Mouse (Mus musculus): Measurements from ENCODE around the gene Krt73. TPM values are rescaled to one million over a fixed set of nuclear protein-coding genes. Genes with fewer than 3 reads are reported as not detected.
A peak's percentile ranks its signal among the peaks of the same experiment; 100 is the strongest.

Krt73 gene
- 0.27 and 0.34 TPM in 2 replicates for polyA plus RNA-seq (2016; fragmentation: Nextera tagmentation; extraction: Ambion mirVana)

DNA sequence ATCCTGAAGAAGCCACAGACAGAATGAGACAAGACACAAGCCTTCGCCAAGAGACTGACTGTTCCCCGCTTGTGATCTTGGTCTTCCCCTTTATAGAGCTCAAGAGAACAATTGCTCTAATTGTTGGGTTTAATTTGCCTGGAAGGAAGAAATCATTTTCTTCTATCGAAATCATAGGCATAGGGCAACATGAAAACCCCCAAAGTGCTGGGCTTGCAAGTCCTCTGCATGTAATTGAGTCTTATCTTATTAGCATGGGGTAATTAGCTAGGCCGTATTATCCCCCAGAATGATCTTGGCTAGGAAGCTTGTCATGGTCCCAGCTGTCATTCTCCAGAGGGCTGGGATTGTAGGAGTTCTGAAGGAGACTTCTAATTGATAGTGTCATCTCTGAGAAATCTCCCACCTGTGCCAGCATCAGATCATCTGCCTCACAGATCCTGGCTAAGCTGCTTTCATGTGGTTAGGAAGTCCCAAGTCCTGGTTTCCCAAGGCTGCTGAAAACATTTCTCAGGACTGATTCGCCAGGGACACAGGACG lies at the start of gene Krt73:
TSS of gene Krt73 (minus strand) at position 51 of the 540 bp plus-strand sequence.
- WGBS: 72% methylated on average over 6 of the region's 6 CpGs
- Histone ChIP-seq H3K9ac (no peak within 1 kb of the TSS), H3K4me1 (peaks cover 3% of the 10 kb centered on the region; the same call in 1 of the 2 replicates), H3K4me3 (no peak within 1 kb of the TSS), H3K9me3 (no peaks in the 10 kb centered on the region), H3K27ac (no peak within 1 kb of the TSS), H3K4me2 (replicated peaks) (no peak within 1 kb of the TSS), H3K36me3 (no peaks in the 10 kb centered on the region), H3K27me3 (replicated peaks) (no peaks in the 10 kb centered on the region)
- ATAC-seq (ENCODE audit: low FRiP score, low read depth): no peak

DNA sequence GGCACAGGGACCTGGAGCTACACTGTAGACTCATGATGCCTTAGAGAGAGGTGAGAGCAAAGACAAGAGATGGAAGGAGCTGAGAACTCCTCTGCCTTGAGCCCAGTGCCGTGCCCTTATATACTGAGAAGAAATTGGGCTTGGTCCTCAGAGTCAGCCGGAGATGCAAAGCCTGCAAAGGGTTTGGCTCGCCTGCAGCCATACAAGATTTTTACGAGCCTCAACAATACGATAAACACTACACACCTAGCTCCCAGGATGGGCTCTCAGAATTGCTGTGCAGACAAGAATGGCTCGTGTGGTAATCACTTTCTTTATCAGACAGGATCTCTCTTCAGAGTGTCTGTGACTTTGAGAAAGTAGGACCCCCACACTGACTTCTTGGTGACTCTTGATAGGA lies 48.5 kb upstream of the Krt73 start, which contains the start of gene Krt1:
TSS of gene Krt1 (minus strand) at position 101 of the 400 bp plus-strand sequence.
- Histone ChIP-seq H3K4me3 (no peak within 1 kb of the TSS), H3K27ac (no peak within 1 kb of the TSS), H3K4me1 (no peaks in the 10 kb centered on the region), H3K27me3 (replicated peaks) (peaks cover 8% of the 10 kb centered on the region), H3K36me3 (no peaks in the 10 kb centered on the region), H3K9ac (no peak within 1 kb of the TSS), H3K4me2 (replicated peaks) (no peak within 1 kb of the TSS), H3K9me3 (no peaks in the 10 kb centered on the region)
- ATAC-seq (ENCODE audit: low FRiP score, low read depth): no peak
- 84% methylated on average over 6 of the region's 6 CpGs for WGBS

DNA sequence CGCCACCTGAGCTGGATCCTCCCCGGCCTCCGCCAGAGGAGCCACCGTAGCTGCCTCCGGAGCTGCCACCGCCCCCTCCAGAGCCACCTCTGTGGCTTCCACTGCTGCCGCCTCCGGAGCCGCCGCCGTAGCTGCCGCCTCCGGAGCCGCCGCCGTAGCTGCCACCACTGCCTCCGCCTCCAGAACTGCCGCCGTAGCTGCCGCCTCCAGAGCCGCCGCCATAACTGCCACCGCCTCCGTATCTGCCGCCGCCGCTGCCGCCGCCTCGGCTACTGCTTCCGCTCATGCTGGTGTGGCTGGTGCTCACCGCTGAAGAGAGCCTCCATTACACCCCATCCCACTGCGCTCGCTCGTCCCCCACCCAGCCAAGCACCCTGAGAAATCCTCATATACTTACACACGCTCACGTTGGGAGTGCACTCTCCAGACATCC lies 43.8 kb upstream of the Krt73 start:
- H3K36me3 ChIP-seq: no peaks in the 10 kb centered on the region
- peak; percentile 63; the same call in 1 of the 2 replicates for ATAC-seq (ENCODE audit: low FRiP score, low read depth)
- peaks cover 3% of the 10 kb centered on the region; the same call in 1 of the 2 replicates for H3K4me1 ChIP-seq
- peak overlapping the region; percentile 53 for H3K4me3 ChIP-seq
- no peak overlapping the region for H3K27ac ChIP-seq
- WGBS: 1% methylated on average over 37 of the region's 37 CpGs
- peak overlapping the region; percentile 70 for H3K9ac ChIP-seq
- H3K9me3 ChIP-seq: no peaks in the 10 kb centered on the region
- H3K27me3 ChIP-seq (replicated peaks): peaks cover 4% of the 10 kb centered on the region
- H3K4me2 ChIP-seq (replicated peaks): peak overlapping the region; percentile 81

DNA sequence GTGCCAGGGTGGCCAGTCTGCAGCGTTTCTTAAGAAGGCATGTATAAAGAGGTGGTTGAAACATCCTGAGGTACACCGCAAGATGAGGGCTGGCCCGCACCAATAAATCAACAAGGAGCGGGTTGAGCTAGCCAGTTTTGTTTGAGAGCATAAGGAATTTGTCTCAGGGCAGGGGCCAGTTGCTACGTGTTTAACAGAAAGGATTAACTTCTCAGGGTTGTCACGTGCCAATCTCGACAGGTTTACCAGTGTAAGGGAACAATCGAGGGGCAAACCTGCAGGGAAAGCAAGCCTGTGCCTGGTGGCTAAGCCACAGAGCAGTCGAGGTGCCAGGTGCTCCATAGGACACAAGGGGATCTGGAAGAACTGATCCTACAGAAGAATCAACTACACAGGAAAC lies 41.0 kb upstream of the Krt73 start:
- Histone ChIP-seq H3K4me3 (no peak overlapping the region), H3K9ac (no peak overlapping the region), H3K36me3 (no peaks in the 10 kb centered on the region), H3K9me3 (no peaks in the 10 kb centered on the region), H3K4me1 (peaks cover 3% of the 10 kb centered on the region; the same call in 1 of the 2 replicates), H3K27ac (no peak overlapping the region), H3K4me2 (replicated peaks) (no peak overlapping the region), H3K27me3 (replicated peaks) (peaks cover 4% of the 10 kb centered on the region; the same call in 1 of the 2 replicates)
- WGBS: 72% methylated on average over 9 of the region's 9 CpGs
- ATAC-seq (ENCODE audit: low FRiP score, low read depth): no peak

- ATAC-seq (ENCODE audit: low FRiP score, low read depth): no peak
- no peaks in the 10 kb centered on the region for H3K36me3 ChIP-seq
- H3K9ac ChIP-seq: no peak overlapping the region
- H3K27me3 ChIP-seq (replicated peaks): no peaks in the 10 kb centered on the region
- 68% methylated on average over 5 of the region's 5 CpGs for WGBS
- H3K4me3 ChIP-seq: no peak overlapping the region
- no peaks in the 10 kb centered on the region for H3K9me3 ChIP-seq
- H3K4me1 ChIP-seq: no peaks in the 10 kb centered on the region
- no peak overlapping the region for H3K27ac ChIP-seq
- H3K4me2 ChIP-seq (replicated peaks): no peak overlapping the region
These were observed 32.7 kb upstream of the Krt73 start for GRCm38 (mm10) chr15:101834784-101835328.

- no peak overlapping the region for H3K9ac ChIP-seq
- H3K27me3 ChIP-seq (replicated peaks): no peaks in the 10 kb centered on the region
- no peak overlapping the region for H3K4me2 ChIP-seq (replicated peaks)
- ATAC-seq (ENCODE audit: low FRiP score, low read depth): no peak
- WGBS: 54% methylated on average over 6 of the region's 6 CpGs
- H3K36me3 ChIP-seq: no peaks in the 10 kb centered on the region
- H3K9me3 ChIP-seq: no peaks in the 10 kb centered on the region
- no peak overlapping the region for H3K27ac ChIP-seq
- H3K4me3 ChIP-seq: no peak overlapping the region
- no peaks in the 10 kb centered on the region for H3K4me1 ChIP-seq
These were observed 31.0 kb upstream of the Krt73 start for GRCm38 (mm10) chr15:101833131-101833530.

DNA sequence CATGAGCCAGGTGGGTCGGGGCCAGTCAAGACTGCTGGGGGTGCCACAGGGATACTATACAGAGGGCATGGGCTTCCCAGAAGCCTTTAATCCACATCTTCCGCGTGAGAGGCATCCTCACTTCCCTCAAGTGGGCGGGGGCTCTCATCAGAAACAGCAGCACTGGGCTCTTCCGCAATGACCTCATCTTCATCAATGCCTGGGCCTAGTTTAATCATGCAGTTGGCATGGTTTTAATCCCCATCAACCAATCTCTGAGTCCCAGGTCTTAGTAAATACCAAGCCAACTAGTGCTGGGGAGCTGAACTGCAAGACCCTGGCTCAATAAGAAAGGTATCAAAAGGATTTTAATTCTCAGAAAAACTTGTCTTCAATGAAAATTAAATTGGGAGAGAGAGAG lies 27.3 kb upstream of the Krt73 start:
- Histone ChIP-seq H3K9ac (no peak overlapping the region), H3K4me3 (no peak overlapping the region), H3K27ac (no peak overlapping the region), H3K4me1 (no peaks in the 10 kb centered on the region), H3K27me3 (replicated peaks) (no peaks in the 10 kb centered on the region), H3K4me2 (replicated peaks) (no peak overlapping the region), H3K36me3 (no peaks in the 10 kb centered on the region), H3K9me3 (no peaks in the 10 kb centered on the region)
- no peak for ATAC-seq (ENCODE audit: low FRiP score, low read depth)
- 75% methylated on average over 5 of the region's 5 CpGs for WGBS

- no peaks in the 10 kb centered on the region for H3K4me1 ChIP-seq
- no peak overlapping the region for H3K4me2 ChIP-seq (replicated peaks)
- H3K9ac ChIP-seq: no peak overlapping the region
- WGBS: 42% methylated on average over 3 of the region's 3 CpGs
- no peaks in the 10 kb centered on the region for H3K9me3 ChIP-seq
- no peaks in the 10 kb centered on the region for H3K36me3 ChIP-seq
- no peak overlapping the region for H3K27ac ChIP-seq
- H3K4me3 ChIP-seq: no peak overlapping the region
- ATAC-seq (ENCODE audit: low FRiP score, low read depth): no peak
- H3K27me3 ChIP-seq (replicated peaks): no peaks in the 10 kb centered on the region
These were observed 19.6 kb upstream of the Krt73 start for GRCm38 (mm10) chr15:101821786-101822185.

GRCm38 (mm10) chr15:101817875-101818274 lies 15.7 kb upstream of the Krt73 start, which contains the start of gene Krt2:
Gene Krt2, minus strand, starts transcription at chr15:101818169.
- H3K9me3 ChIP-seq: no peaks in the 10 kb centered on the region
- no peak within 1 kb of the TSS for H3K4me3 ChIP-seq
- H3K4me2 ChIP-seq (replicated peaks): no peak within 1 kb of the TSS
- H3K4me1 ChIP-seq: no peaks in the 10 kb centered on the region
- H3K36me3 ChIP-seq: no peaks in the 10 kb centered on the region
- no peak within 1 kb of the TSS for H3K9ac ChIP-seq
- WGBS: 84% methylated on average over 16 of the region's 16 CpGs
- H3K27me3 ChIP-seq (replicated peaks): no peaks in the 10 kb centered on the region
- no peak within 1 kb of the TSS for H3K27ac ChIP-seq
- ATAC-seq (ENCODE audit: low FRiP score, low read depth): no peak

DNA sequence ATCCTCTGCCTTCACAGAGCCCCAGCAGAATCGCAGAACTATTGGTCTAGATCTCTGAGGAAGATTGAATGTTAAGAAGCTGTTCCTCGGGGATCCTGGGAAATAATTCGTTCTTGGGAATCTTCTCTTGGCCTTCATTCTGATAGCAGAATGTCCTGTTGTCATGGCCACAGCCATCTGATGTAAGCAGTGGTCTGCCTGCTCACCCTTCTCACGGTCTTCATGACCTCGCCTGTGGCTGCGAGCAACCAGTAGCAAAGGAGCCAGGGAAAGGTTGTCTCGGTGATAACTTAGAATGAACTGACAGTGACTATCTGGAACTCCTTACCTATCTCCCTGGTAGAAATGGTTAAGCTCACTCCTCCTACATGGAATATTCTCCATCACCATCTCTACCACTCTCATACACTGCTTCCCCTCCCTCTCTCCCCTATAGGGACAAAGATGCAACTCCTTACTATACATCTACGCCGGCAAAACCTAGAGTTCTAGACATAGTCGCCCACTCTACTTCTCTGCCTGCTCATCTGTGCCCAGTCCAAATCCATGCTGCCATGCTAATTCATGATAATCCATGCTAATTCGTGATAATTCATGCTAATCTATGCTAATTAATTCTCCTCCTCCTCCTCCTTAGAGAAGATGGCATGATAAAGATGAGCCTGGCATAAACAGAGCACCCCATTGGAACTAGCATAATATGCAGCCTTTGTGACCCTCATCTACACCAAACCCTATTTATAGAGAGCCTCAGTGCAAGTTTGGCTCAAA lies 1.1 kb upstream of the Krt73 start:
- ATAC-seq (ENCODE audit: low FRiP score, low read depth): peak; percentile 48; the same call in 1 of the 2 replicates
- H3K9me3 ChIP-seq: no peaks in the 10 kb centered on the region
- H3K36me3 ChIP-seq: no peaks in the 10 kb centered on the region
- H3K27ac ChIP-seq: no peak overlapping the region
- H3K27me3 ChIP-seq (replicated peaks): no peaks in the 10 kb centered on the region
- no peak overlapping the region for H3K9ac ChIP-seq
- no peak overlapping the region for H3K4me3 ChIP-seq
- 72% methylated on average over 11 of the region's 11 CpGs for WGBS
- H3K4me1 ChIP-seq: peaks cover 3% of the 10 kb centered on the region; the same call in 1 of the 2 replicates
- H3K4me2 ChIP-seq (replicated peaks): no peak overlapping the region

- Histone ChIP-seq H3K4me3 (no peak overlapping the region), H3K4me1 (no peaks in the 10 kb centered on the region), H3K4me2 (replicated peaks) (no peak overlapping the region), H3K9ac (no peak overlapping the region), H3K27ac (no peak overlapping the region), H3K9me3 (no peaks in the 10 kb centered on the region), H3K27me3 (replicated peaks) (no peaks in the 10 kb centered on the region), H3K36me3 (no peaks in the 10 kb centered on the region)
- no peak for ATAC-seq (ENCODE audit: low FRiP score, low read depth)
- 23% methylated on average over 3 of the region's 3 CpGs for WGBS
These were observed 11.3 kb downstream of the Krt73 start for GRCm38 (mm10) chr15:101790867-101791266.

- Histone ChIP-seq H3K27me3 (replicated peaks) (no peaks in the 10 kb centered on the region), H3K27ac (no peak within 1 kb of the TSS), H3K4me1 (no peaks in the 10 kb centered on the region), H3K9me3 (no peaks in the 10 kb centered on the region), H3K36me3 (no peaks in the 10 kb centered on the region), H3K9ac (no peak within 1 kb of the TSS), H3K4me2 (replicated peaks) (no peak within 1 kb of the TSS), H3K4me3 (no peak within 1 kb of the TSS)
- 93% methylated on average over 18 of the region's 18 CpGs for WGBS
- no peak for ATAC-seq (ENCODE audit: low FRiP score, low read depth)
These were observed 15.8 kb downstream of the Krt73 start, which contains the start of gene Krt72 for GRCm38 (mm10) chr15:101786360-101786759. Gene Krt72, minus strand, starts transcription at chr15:101786460.

All from neural tube, embryonic 12.5 days (tissue).